Mouse (Mus musculus) MEL (cell line): Measurements from ENCODE around the gene Pla2g1b. TPM values are rescaled to one million over a fixed set of nuclear protein-coding genes. Genes with fewer than 3 reads are reported as not detected.

ENCODE experiments used
- DNase-seq: peaks from one replicate; pipeline ENCODE4 v3.0.0; 2011; ENCODE audit warnings: low read depth, low spot score
- H3K27ac ChIP-seq: 2 replicates; pipeline ENCODE4 v1.5.1; 2012; ENCODE audit warnings: low read depth, mild to moderate bottlenecking, control low read depth, low read length, moderate library complexity; ENCODE audit not compliant: control insufficient read depth
- H3K27me3 ChIP-seq, 2 experiments: fragments of 150-350 bp in 1 of 2; sonication (generic) in 1 of 2; 2 replicates each; pipeline ENCODE4 v1.6.1; 2012; ENCODE audit warnings: low read length in 2 of 2, mild to moderate bottlenecking in 2 of 2, improper control_type of control experiment in 1 of 2, moderate library complexity in 1 of 2; ENCODE audit not compliant: insufficient read depth in 2 of 2, control insufficient read depth in 1 of 2
- H3K36me3 ChIP-seq, 2 experiments: 2 replicates each; pipeline ENCODE4 v1.6.1; 2012 to 2014; ENCODE audit warnings: low read length in 2 of 2, improper control_type of control experiment in 1 of 2, inconsistent platforms in 1 of 2, mild to moderate bottlenecking in 1 of 2; ENCODE audit not compliant: insufficient read depth in 2 of 2, control insufficient read depth in 1 of 2
- H3K4me1 ChIP-seq, 2 experiments: fragments of 150-350 bp in 1 of 2; sonication (generic) in 1 of 2; 2 replicates each; pipeline ENCODE4 v1.6.1; 2012; ENCODE audit warnings: low read length in 2 of 2, improper control_type of control experiment in 1 of 2, mild to moderate bottlenecking in 1 of 2; ENCODE audit not compliant: insufficient read depth in 2 of 2, control insufficient read depth in 1 of 2
- H3K4me3 ChIP-seq, 2 experiments: fragments of 150-350 bp in 1 of 2; sonication (generic) in 1 of 2; 2 replicates each; pipeline ENCODE4 v1.5.1; 2012; ENCODE audit warnings: low read depth in 2 of 2, low read length in 2 of 2, mild to moderate bottlenecking in 2 of 2, moderate library complexity in 2 of 2, control low read depth in 1 of 2, improper control_type of control experiment in 1 of 2; ENCODE audit not compliant: control insufficient read depth in 1 of 2, insufficient read depth in 1 of 2
- H3K79me2 ChIP-seq: 2 replicates; pipeline ENCODE4 v1.6.1; 2012; ENCODE audit warnings: mild to moderate bottlenecking, low read length, moderate library complexity; ENCODE audit not compliant: control insufficient read depth, poor library complexity, insufficient read depth
- H3K9ac ChIP-seq: 2 replicates; pipeline ENCODE4 v1.6.1; 2012; ENCODE audit warnings: low read depth, mild to moderate bottlenecking, control low read depth, low read length, moderate library complexity; ENCODE audit not compliant: control insufficient read depth, poor library complexity, severe bottlenecking
- H3K9me3 ChIP-seq: fragments of 150-350 bp; sonication (generic); replicated peaks from 2 replicates; pipeline ENCODE4 v1.6.1; 2012; ENCODE audit warnings: mild to moderate bottlenecking, low read length, improper control_type of control experiment, moderate library complexity; ENCODE audit not compliant: insufficient read depth
- CHD2 ChIP-seq: IDR thresholded peaks from 2 replicates; pipeline ENCODE4 v1.6.1; 2011; ENCODE audit warnings: low read length, improper control_type of control experiment
- E2F4 ChIP-seq: IDR thresholded peaks from 2 replicates; pipeline ENCODE4 v1.6.1; 2011; ENCODE audit warnings: low read depth, low read length, improper control_type of control experiment, borderline replicate concordance
- EP300 ChIP-seq, 2 experiments: IDR thresholded peaks; 2 replicates each; pipeline ENCODE4 v1.6.1; 2011; ENCODE audit warnings: improper control_type of control experiment in 2 of 2, low read length in 2 of 2, low read depth in 1 of 2, mild to moderate bottlenecking in 1 of 2
- GATA1 ChIP-seq: IDR thresholded peaks from 2 replicates; pipeline ENCODE4 v1.6.1; 2011; ENCODE audit warnings: low read depth, low read length, improper control_type of control experiment
- HCFC1 ChIP-seq: IDR thresholded peaks from 2 replicates; pipeline ENCODE4 v1.6.1; 2012; ENCODE audit warnings: low read depth, mild to moderate bottlenecking, inconsistent platforms, low read length, improper control_type of control experiment, moderate library complexity
- KAT2A ChIP-seq: conservative IDR thresholded peaks from 2 replicates; pipeline ENCODE4 v1.6.1; 2012; ENCODE audit warnings: low read depth, low read length, improper control_type of control experiment, inconsistent platforms
- MAFK ChIP-seq: IDR thresholded peaks from 2 replicates; pipeline ENCODE4 v1.6.1; 2011; ENCODE audit warnings: low read depth, mild to moderate bottlenecking, low read length, improper control_type of control experiment, borderline replicate concordance
- MAZ ChIP-seq: IDR thresholded peaks from 2 replicates; pipeline ENCODE4 v1.6.1; 2012; ENCODE audit warnings: low read depth, mild to moderate bottlenecking, inconsistent platforms, low read length, improper control_type of control experiment
- MEF2A ChIP-seq: IDR thresholded peaks from 2 replicates; pipeline ENCODE4 v1.6.1; 2014; ENCODE audit warnings: low read depth, mild to moderate bottlenecking, inconsistent platforms, low read length, improper control_type of control experiment; ENCODE audit not compliant: poor library complexity, insufficient replicate concordance, severe bottlenecking; ENCODE audit errors: extremely low read depth
- MXI1 ChIP-seq: IDR thresholded peaks from 2 replicates; pipeline ENCODE4 v1.6.1; 2011; ENCODE audit warnings: mild to moderate bottlenecking, low read depth, low read length, improper control_type of control experiment
- NRF1 ChIP-seq: IDR thresholded peaks from 2 replicates; pipeline ENCODE4 v1.6.1; 2014; ENCODE audit warnings: low read depth, mild to moderate bottlenecking, inconsistent platforms, low read length, improper control_type of control experiment, moderate library complexity; ENCODE audit not compliant: poor library complexity, insufficient read depth, severe bottlenecking
- POLR2A ChIP-seq, 2 experiments: IDR thresholded peaks; 2 replicates each; pipeline ENCODE4 v1.6.1; 2011 to 2012; ENCODE audit warnings: low read length in 2 of 2, mild to moderate bottlenecking in 2 of 2, control low read depth in 1 of 2, improper control_type of control experiment in 1 of 2, low read depth in 1 of 2, moderate library complexity in 1 of 2; ENCODE audit not compliant: control insufficient read depth in 1 of 2, insufficient read depth in 1 of 2, poor library complexity in 1 of 2
- POLR2AphosphoS2 ChIP-seq: IDR thresholded peaks from 2 replicates; pipeline ENCODE4 v1.6.1; 2011; ENCODE audit warnings: low read length, improper control_type of control experiment
- TAL1 ChIP-seq: IDR thresholded peaks from 2 replicates; pipeline ENCODE4 v1.6.1; 2012; ENCODE audit warnings: mild to moderate bottlenecking, inconsistent platforms, low read length, moderate library complexity, mixed read lengths
- UBTF ChIP-seq: IDR thresholded peaks from 2 replicates; pipeline ENCODE4 v1.6.1; 2012; ENCODE audit warnings: low read depth, mild to moderate bottlenecking, inconsistent platforms, low read length, improper control_type of control experiment, moderate library complexity, borderline replicate concordance; ENCODE audit not compliant: insufficient read depth
- ZKSCAN1 ChIP-seq: IDR thresholded peaks from 2 replicates; pipeline ENCODE4 v1.6.1; 2012; ENCODE audit warnings: low read depth, mild to moderate bottlenecking, inconsistent platforms, low read length, improper control_type of control experiment, moderate library complexity
- polyA plus RNA-seq, 2 experiments: library from polyadenylated mRNA; stranded (reverse) in 1 of 2; unstranded in 1 of 2; fragments of >175 nt in 1 of 2; fragments of >200 nt in 1 of 2; gene quantifications; 2 replicates each; pipeline versions ENCODE4 v1.2.1 to v1.2.4; 2012; ENCODE audit warnings: low replicate concordance in 2 of 2, low read depth in 1 of 2; ENCODE audit not compliant: insufficient read length in 2 of 2, insufficient read depth in 1 of 2, missing spikeins in 1 of 2
- total RNA-seq: library from RNA; depleted of rRNA; stranded (reverse); fragments of 300-350 nt; gene quantifications from 2 replicates; pipeline ENCODE4 v1.2.3, GENCODE M21; 2012

The Pla2g1b gene
- total and polyA plus RNA-seq, 3 experiments, result 0.58 to 6.6 TPM; not detected in 1

- H3K4me1 ChIP-seq, result peaks cover 3 to 7% of the 10 kb centered on the region in 2 experiments; a peak in 2 of 4 replicates
These were observed 29.5 kb upstream of the Pla2g1b start for GRCm38 (mm10) chr5:115436421-115437124.

GRCm38 (mm10) chr5:115437242-115437944, 28.7 kb upstream of the Pla2g1b start:
- H3K4me1 ChIP-seq, result peaks cover 0 to under 1% of the 10 kb centered on the region in 2 experiments; a peak in 1 of 4 replicates
- no peak for DNase-seq
- no peaks in the 10 kb centered on the region for H3K36me3 ChIP-seq
- TF ChIP-seq CHD2 (no peak), EP300 (IDR thresholded peaks at IDR 0.05; ENCODE audit: low read depth in 1 of 2, low read length in 2 of 2) (no peak), POLR2A (IDR thresholded peaks at IDR 0.05; ENCODE audit: control insufficient read depth in 1 of 2, insufficient read depth in 1 of 2, low read depth in 1 of 2, low read length in 2 of 2, poor library complexity in 1 of 2) (no peak), POLR2AphosphoS2 (no peak), MAFK (no peak), KAT2A (no peak), MXI1 (no peak), MEF2A (no peak), ZKSCAN1 (no peak), TAL1 (no peak)
- TF ChIP-seq, all 39 proteins: peak for 0
- H3K79me2 ChIP-seq, result no peaks in the 10 kb centered on the region
- no peak overlapping the region for H3K9ac ChIP-seq
- no peak overlapping the region for H3K27ac ChIP-seq
- no peaks in the 10 kb centered on the region for H3K9me3 ChIP-seq
- H3K4me3 ChIP-seq, result no peak overlapping the region
- no peaks in the 10 kb centered on the region for H3K27me3 ChIP-seq

More at GRCm38 (mm10) chr5:115436421-115437124, 29.5 kb upstream of the Pla2g1b start:
- no peak for TF ChIP-seq MAZ
- TF ChIP-seq CHD2, result no peak
- TF ChIP-seq GATA1, result no peak
- TF ChIP-seq TAL1, result no peak
- TF ChIP-seq NRF1, result no peak
- no peak for TF ChIP-seq HCFC1
- TF ChIP-seq E2F4, result no peak
- TF ChIP-seq UBTF, result no peak
- no peak overlapping the region for H3K27ac ChIP-seq
- peaks cover 0 to 3% of the 10 kb centered on the region in 2 experiments; a peak in 1 of 4 replicates for H3K36me3 ChIP-seq
- no peak overlapping the region for H3K9ac ChIP-seq
- H3K27me3 ChIP-seq, result no peaks in the 10 kb centered on the region
- H3K4me3 ChIP-seq, result no peak overlapping the region
- H3K9me3 ChIP-seq, result no peaks in the 10 kb centered on the region
- no peaks in the 10 kb centered on the region for H3K79me2 ChIP-seq
- no peak for DNase-seq
